Mouse (Mus musculus) midbrain, postnatal 0 days (tissue): ENCODE measurements around the gene Fbxl7. TPM values are rescaled to one million over a fixed set of nuclear protein-coding genes. Genes with fewer than 3 reads are reported as not detected.
A peak's percentile ranks its signal among the peaks of the same experiment; 100 is the strongest.

Source experiments
- ATAC-seq: fragments of 200-750 bp; cut with Nextera tagmentation; 2 replicates; pipeline ENCODE4 v1.8.0; 2017; ENCODE audit warnings: moderate number of reproducible peaks, mild to moderate bottlenecking, moderate TSS enrichment, moderate library complexity; ENCODE audit not compliant: low FRiP score
- DNase-seq: peaks from one replicate; pipeline ENCODE4 v3.0.0-alpha.2; 2015; ENCODE audit warnings: low spot score
- H3K27ac ChIP-seq: fragments of 300-500 bp; sonication (generic); 2 replicates; pipeline ENCODE4 v1.5.1; 2014; ENCODE audit warnings: low read depth, mild to moderate bottlenecking, low read length, mixed read lengths
- H3K27me3 ChIP-seq: fragments of 300-500 bp; sonication (generic); 2 replicates; pipeline ENCODE4 v1.6.1; 2014; ENCODE audit warnings: low read length, control low read depth, mixed read lengths; ENCODE audit not compliant: insufficient read depth
- H3K36me3 ChIP-seq: fragments of 300-500 bp; sonication (generic); 2 replicates; pipeline ENCODE4 v1.6.1; 2014; ENCODE audit warnings: low read length, control low read depth, mixed read lengths; ENCODE audit not compliant: insufficient read depth
- H3K4me1 ChIP-seq: fragments of 300-500 bp; sonication (generic); 2 replicates; pipeline ENCODE4 v1.6.1; 2014; ENCODE audit warnings: mild to moderate bottlenecking, control low read depth, antibody characterized with exemption, low read length, mixed read lengths; ENCODE audit not compliant: insufficient read depth
- H3K4me2 ChIP-seq: fragments of 300-500 bp; sonication (generic); 2 replicates; pipeline ENCODE4 v1.6.1; 2014; ENCODE audit warnings: low read depth, mild to moderate bottlenecking, low read length, mixed read lengths; ENCODE audit not compliant: poor library complexity, severe bottlenecking
- H3K4me3 ChIP-seq: fragments of 300-500 bp; sonication (generic); 2 replicates; pipeline ENCODE4 v1.5.1; 2014; ENCODE audit warnings: low read depth, mild to moderate bottlenecking, low read length, moderate library complexity
- H3K9ac ChIP-seq: fragments of 300-500 bp; sonication (generic); replicated peaks from 2 replicates; pipeline ENCODE4 v1.6.1; 2014; ENCODE audit warnings: mild to moderate bottlenecking, low read length, moderate library complexity, mixed read lengths; ENCODE audit not compliant: poor library complexity, severe bottlenecking
- H3K9me3 ChIP-seq: fragments of 300-500 bp; sonication (generic); 2 replicates; pipeline ENCODE4 v1.6.1; 2016; ENCODE audit warnings: low read length, control low read depth
- CTCF ChIP-seq: IDR thresholded peaks from 2 replicates; pipeline ENCODE4 v1.5.1; 2016; ENCODE audit warnings: antibody characterized with exemption, mild to moderate bottlenecking
- WGBS: fragments of 180-500 bp; shearing (Covaris S2); extraction: QIAGEN DNeasy Blood & Tissue Kit; methylation state at CpG from one replicate; pipeline ENCODE4 v1.1.7; 2014; 5-methylcytosine and 5-hydroxymethylcytosine counted together
- polyA plus RNA-seq: library from polyadenylated mRNA; unstranded; fragments of >200 nt; fragmentation: Nextera tagmentation; extraction: Ambion mirVana; gene quantifications from 2 replicates; pipeline ENCODE4 v1.2.1, GENCODE M21; 2015
- total RNA-seq: library from RNA; depleted of rRNA; stranded (reverse); fragments of >200 nt; gene quantifications from 2 replicates; pipeline ENCODE4 v1.2.3, GENCODE M21; 2014

Fbxl7 gene
- total and polyA plus RNA-seq, 2 experiments from 2014 or later, result 3.9 to 10.0 TPM

DNA sequence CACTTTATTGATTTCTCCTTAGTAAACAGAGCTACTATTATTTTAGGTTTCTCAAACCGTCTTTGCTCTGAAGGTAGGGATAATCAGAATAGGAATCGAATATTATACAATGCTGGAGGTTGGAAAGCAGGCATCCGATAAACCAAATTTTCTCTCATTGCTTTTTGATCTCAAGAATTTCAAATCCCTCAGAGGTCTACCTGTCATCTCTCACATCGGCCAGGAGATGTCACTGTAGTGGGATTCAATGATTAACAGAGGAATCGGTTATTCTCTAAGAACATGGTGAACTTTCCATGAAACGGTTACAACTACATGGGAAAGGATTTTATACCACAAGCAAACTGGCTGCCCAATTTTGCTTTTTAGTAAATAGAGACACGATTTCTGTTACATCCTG lies 255.7 kb downstream of the Fbxl7 start:
- H3K4me2 ChIP-seq, result no peak overlapping the region
- no peaks in the 10 kb centered on the region for H3K9me3 ChIP-seq
- no peak overlapping the region for H3K4me3 ChIP-seq
- WGBS, result 69% methylated on average over 7 of the region's 7 CpGs
- no peak overlapping the region for H3K27ac ChIP-seq
- no peak overlapping the region for H3K9ac ChIP-seq
- no peaks in the 10 kb centered on the region for H3K36me3 ChIP-seq
- H3K27me3 ChIP-seq, result no peaks in the 10 kb centered on the region
- ATAC-seq (no peak), DNase-seq (peak; percentile 76)
- TF ChIP-seq CTCF, result peak; percentile 76
- no peaks in the 10 kb centered on the region for H3K4me1 ChIP-seq

DNA sequence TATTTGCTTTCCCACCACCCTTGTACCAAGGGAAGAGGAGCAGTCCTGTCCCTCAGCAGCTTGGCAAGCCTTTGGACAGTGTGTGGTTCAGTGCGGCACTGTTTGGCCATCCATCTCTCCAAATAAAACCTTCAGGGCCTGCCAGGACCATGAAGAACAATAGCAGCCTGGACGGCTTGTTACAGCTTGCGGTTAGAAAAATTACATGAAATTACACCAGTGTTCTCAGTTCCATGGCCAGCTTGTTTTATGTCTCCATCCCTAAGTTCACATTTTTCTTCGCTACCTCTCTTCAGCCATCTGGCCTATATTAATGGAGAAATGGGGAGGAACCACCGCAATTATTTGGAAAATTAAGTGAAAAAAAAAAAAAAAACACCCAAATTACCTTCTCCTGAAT lies 259.8 kb downstream of the Fbxl7 start:
- 91% methylated on average over 5 of the region's 5 CpGs for WGBS
- Histone ChIP-seq H3K27me3 (no peaks in the 10 kb centered on the region), H3K4me3 (no peak overlapping the region), H3K4me1 (no peaks in the 10 kb centered on the region), H3K4me2 (no peak overlapping the region), H3K9me3 (no peaks in the 10 kb centered on the region), H3K36me3 (no peaks in the 10 kb centered on the region), H3K27ac (no peak overlapping the region), H3K9ac (no peak overlapping the region)
- ATAC-seq (no peak), DNase-seq (no peak)
- no peak for TF ChIP-seq CTCF

DNA sequence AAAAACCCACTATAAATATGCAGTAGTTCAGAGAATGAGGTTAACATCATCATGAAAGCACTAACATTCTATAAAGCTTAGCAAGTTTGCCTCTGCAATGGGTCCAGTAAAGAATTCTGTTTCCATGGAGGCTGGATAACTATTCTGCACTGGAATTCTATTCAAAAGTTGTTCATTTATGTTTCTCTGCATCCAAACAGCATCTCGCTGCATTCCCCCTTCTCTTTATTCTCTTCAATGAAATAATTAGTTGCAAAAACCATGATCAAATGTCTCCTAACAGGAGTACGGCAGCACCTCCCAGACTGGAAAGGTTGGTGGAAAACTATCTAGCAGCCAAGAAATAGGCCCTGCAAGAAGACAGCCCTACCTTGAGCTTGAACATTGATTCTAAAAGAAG lies 267.2 kb downstream of the Fbxl7 start:
- H3K4me2 ChIP-seq, result no peak overlapping the region
- WGBS, result 59% methylated on average over 2 of the region's 2 CpGs
- no peaks in the 10 kb centered on the region for H3K9me3 ChIP-seq
- DNase-seq, result no peak
- H3K36me3 ChIP-seq, result no peaks in the 10 kb centered on the region
- no peak overlapping the region for H3K4me3 ChIP-seq
- no peak for ATAC-seq
- H3K4me1 ChIP-seq, result no peaks in the 10 kb centered on the region
- H3K27ac ChIP-seq, result no peak overlapping the region
- H3K27me3 ChIP-seq, result no peaks in the 10 kb centered on the region
- TF ChIP-seq CTCF, result no peak
- H3K9ac ChIP-seq, result no peak overlapping the region

DNA sequence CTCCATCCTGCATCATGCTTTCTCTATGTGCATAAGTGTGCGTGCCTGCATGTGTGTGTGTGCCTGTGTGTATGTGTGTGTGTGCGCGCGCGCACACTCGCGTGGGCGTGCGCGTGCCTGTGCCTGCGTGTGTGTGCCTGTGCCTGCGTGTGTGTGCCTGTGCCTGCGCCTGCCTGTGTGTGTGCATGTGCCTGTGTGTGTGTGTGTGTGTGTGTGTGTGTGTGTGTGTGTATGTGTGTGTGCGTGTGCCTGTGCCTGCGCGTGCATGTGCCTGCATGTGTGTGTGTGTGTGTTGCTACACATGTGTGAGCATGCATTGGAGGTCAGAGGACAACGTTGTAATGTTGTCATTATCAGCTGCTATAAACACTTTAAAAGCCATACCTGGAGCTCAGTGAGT lies 272.1 kb downstream of the Fbxl7 start:
- H3K36me3 ChIP-seq, result no peaks in the 10 kb centered on the region
- no peaks in the 10 kb centered on the region for H3K27me3 ChIP-seq
- no peak overlapping the region for H3K4me2 ChIP-seq
- no peaks in the 10 kb centered on the region for H3K4me1 ChIP-seq
- no peak overlapping the region for H3K9ac ChIP-seq
- no peak overlapping the region for H3K27ac ChIP-seq
- TF ChIP-seq CTCF, result no peak
- H3K9me3 ChIP-seq, result no peaks in the 10 kb centered on the region
- DNase-seq, result no peak
- 96% methylated on average over 17 of the region's 17 CpGs for WGBS
- H3K4me3 ChIP-seq, result no peak overlapping the region
- no peak for ATAC-seq

DNA sequence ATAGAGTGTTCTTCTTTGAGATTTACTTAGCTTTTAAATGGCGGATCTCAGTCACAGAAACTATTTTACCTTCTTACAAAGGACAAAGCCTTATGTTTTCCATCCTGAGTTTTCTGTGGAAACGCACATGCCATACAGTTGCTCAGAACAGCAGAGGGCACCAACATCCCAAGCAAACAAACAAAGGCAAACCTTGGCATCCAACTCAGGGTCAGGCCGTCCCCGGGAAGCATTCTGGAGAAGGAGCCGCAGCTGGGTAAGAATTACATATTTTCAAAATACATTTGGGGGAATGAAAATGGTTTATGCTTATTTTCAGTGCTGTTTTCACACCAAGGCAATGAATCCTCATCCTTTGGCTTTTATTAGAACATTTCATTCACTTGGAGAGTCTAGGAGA lies 275.1 kb downstream of the Fbxl7 start:
- no peak overlapping the region for H3K27ac ChIP-seq
- H3K4me3 ChIP-seq, result no peak overlapping the region
- H3K4me1 ChIP-seq, result no peaks in the 10 kb centered on the region
- no peaks in the 10 kb centered on the region for H3K27me3 ChIP-seq
- no peak overlapping the region for H3K9ac ChIP-seq
- H3K9me3 ChIP-seq, result no peaks in the 10 kb centered on the region
- WGBS, result 20% methylated on average over 5 of the region's 5 CpGs
- no peaks in the 10 kb centered on the region for H3K36me3 ChIP-seq
- TF ChIP-seq CTCF, result peak; percentile 92
- DNase-seq (peak; percentile 87), ATAC-seq (peak; percentile 73; the same call in 1 of the 2 replicates)
- H3K4me2 ChIP-seq, result no peak overlapping the region

DNA sequence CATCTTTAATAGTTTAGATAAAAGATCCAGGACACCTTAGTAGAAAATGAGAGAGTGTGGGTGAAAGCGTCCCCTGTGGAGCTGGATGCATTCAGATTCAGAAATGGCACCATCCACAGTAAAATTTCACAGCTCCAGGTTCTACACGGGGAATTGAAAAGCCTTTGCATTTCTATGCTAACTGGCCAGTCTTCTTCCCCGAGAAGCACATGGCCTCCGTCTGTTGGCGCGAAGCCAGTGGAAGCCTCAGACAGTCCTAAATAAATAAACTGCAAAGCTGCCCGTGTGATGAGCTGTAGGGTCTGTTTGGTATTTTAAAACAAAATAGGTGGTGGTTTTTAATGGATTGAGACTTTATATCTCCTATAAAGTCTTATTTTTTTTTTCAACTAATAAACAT lies 276.2 kb downstream of the Fbxl7 start:
- H3K4me3 ChIP-seq, result no peak overlapping the region
- H3K9ac ChIP-seq, result no peak overlapping the region
- DNase-seq, result peak; percentile 63
- no peak for TF ChIP-seq CTCF
- no peaks in the 10 kb centered on the region for H3K4me1 ChIP-seq
- H3K9me3 ChIP-seq, result no peaks in the 10 kb centered on the region
- ATAC-seq, result no peak
- no peak overlapping the region for H3K27ac ChIP-seq
- H3K27me3 ChIP-seq, result no peaks in the 10 kb centered on the region
- no peak overlapping the region for H3K4me2 ChIP-seq
- no peaks in the 10 kb centered on the region for H3K36me3 ChIP-seq
- WGBS, result 47% methylated on average over 7 of the region's 7 CpGs
